Mouse (Mus musculus) liver, postnatal 0 days (tissue): ENCODE results near the gene Mlana.

Source experiments
- CTCF ChIP-seq: sonication (generic); IDR thresholded peaks from 2 replicates; pipeline ENCODE4 v1.5.1; 2016; ENCODE audit warnings: antibody characterized with exemption, low read depth
- EP300 ChIP-seq: IDR thresholded peaks from 2 replicates; pipeline ENCODE4 v1.6.1; 2016; ENCODE audit warnings: antibody characterized with exemption, low read depth, mild to moderate bottlenecking

GRCm38 (mm10) chr19:29713451-29713850, 15.8 kb downstream of the Mlana start:
- TF ChIP-seq CTCF: no peak
- TF ChIP-seq EP300: no peak
